Mouse (Mus musculus): Measurements from ENCODE around the gene Emsy. TPM values are rescaled to one million over a fixed set of nuclear protein-coding genes. Genes with fewer than 3 reads are reported as not detected.
A peak's percentile ranks its signal among the peaks of the same experiment; 100 is the strongest.

The Emsy gene
- polyA plus RNA-seq, 1 experiment, result 22.8 TPM

- Histone ChIP-seq H3K27ac (replicated peaks; ENCODE audit: low read depth, low read length) (no peak overlapping the region), H3K4me3 (ENCODE audit: insufficient read depth, low read depth, low read length) (no peak overlapping the region), H3K4me1 (ENCODE audit: control insufficient read depth, insufficient read depth, insufficient read length, low read length) (no peaks in the 10 kb centered on the region)
These were observed 26.6 kb downstream of the Emsy start for GRCm38 (mm10) chr7:98629947-98630346.

GRCm38 (mm10) chr7:98617739-98618138 is 38.8 kb downstream of the Emsy start:
- Histone ChIP-seq H3K4me3 (ENCODE audit: insufficient read depth, low read depth, low read length) (no peak overlapping the region), H3K4me1 (ENCODE audit: control insufficient read depth, insufficient read depth, insufficient read length, low read length) (no peaks in the 10 kb centered on the region), H3K27ac (replicated peaks; ENCODE audit: low read depth, low read length) (no peak overlapping the region)

DNA sequence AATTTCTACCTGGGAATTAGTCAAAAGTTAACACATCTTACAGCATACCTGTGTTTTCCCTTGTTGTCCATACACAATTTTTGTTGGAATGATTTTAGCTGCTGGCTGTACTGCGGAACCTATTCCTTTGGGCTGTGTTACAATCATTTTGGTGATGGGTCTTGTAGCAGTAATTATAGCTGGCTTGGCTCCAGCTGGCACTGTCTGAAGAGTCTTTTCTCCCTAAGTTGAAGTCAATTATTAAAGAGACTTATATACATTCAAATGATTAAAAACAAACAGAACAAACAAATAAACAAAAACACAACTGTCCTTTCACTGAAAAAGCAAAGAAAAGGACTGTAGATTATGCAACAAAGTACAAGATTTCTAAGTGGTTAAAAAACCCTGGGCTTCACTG is 43.6 kb downstream of the Emsy start:
- H3K4me3 ChIP-seq (ENCODE audit: insufficient read depth, low read depth, low read length), result no peak overlapping the region
- no peaks in the 10 kb centered on the region for H3K4me1 ChIP-seq (ENCODE audit: control insufficient read depth, insufficient read depth, insufficient read length, low read length)
- no peak overlapping the region for H3K27ac ChIP-seq (replicated peaks; ENCODE audit: low read depth, low read length)

- Histone ChIP-seq H3K27ac (replicated peaks; ENCODE audit: low read depth, low read length) (no peak overlapping the region), H3K4me3 (ENCODE audit: insufficient read depth, low read depth, low read length) (no peak overlapping the region), H3K4me1 (ENCODE audit: control insufficient read depth, insufficient read depth, insufficient read length, low read length) (no peaks in the 10 kb centered on the region)
These were observed 48.1 kb downstream of the Emsy start for GRCm38 (mm10) chr7:98608520-98608919.

DNA sequence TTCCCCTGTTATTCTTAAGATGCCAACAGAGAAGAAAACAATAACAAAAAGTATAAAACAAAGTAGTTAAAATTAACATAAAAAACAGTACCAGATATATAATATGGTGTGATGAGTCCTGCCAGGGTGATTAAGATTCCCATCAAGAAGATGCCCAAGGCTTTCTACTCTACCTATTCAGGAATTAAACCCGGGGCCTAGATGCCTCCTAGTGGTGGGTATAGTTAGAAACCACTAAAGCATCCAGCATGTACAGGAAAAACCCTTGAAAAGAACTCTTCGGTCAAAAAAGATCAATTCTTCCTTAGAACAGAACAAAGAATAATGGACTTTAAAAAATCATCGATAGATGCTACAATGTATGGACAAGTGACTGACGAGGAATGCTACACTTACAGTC is 49.4 kb downstream of the Emsy start:
- Histone ChIP-seq H3K27ac (replicated peaks; ENCODE audit: low read depth, low read length) (no peak overlapping the region), H3K4me3 (ENCODE audit: insufficient read depth, low read depth, low read length) (no peak overlapping the region), H3K4me1 (ENCODE audit: control insufficient read depth, insufficient read depth, insufficient read length, low read length) (no peaks in the 10 kb centered on the region)

GRCm38 (mm10) chr7:98601715-98602114 is 54.9 kb downstream of the Emsy start:
- H3K4me1 ChIP-seq (ENCODE audit: control insufficient read depth, insufficient read depth, insufficient read length, low read length), result no peaks in the 10 kb centered on the region
- H3K27ac ChIP-seq (replicated peaks; ENCODE audit: low read depth, low read length), result no peak overlapping the region
- H3K4me3 ChIP-seq (ENCODE audit: insufficient read depth, low read depth, low read length), result no peak overlapping the region

- H3K27ac ChIP-seq (replicated peaks; ENCODE audit: low read depth, low read length), result no peak overlapping the region
- no peaks in the 10 kb centered on the region for H3K4me1 ChIP-seq (ENCODE audit: control insufficient read depth, insufficient read depth, insufficient read length, low read length)
- no peak overlapping the region for H3K4me3 ChIP-seq (ENCODE audit: insufficient read depth, low read depth, low read length)
These were observed 59.2 kb downstream of the Emsy start for GRCm38 (mm10) chr7:98597402-98597801.

DNA sequence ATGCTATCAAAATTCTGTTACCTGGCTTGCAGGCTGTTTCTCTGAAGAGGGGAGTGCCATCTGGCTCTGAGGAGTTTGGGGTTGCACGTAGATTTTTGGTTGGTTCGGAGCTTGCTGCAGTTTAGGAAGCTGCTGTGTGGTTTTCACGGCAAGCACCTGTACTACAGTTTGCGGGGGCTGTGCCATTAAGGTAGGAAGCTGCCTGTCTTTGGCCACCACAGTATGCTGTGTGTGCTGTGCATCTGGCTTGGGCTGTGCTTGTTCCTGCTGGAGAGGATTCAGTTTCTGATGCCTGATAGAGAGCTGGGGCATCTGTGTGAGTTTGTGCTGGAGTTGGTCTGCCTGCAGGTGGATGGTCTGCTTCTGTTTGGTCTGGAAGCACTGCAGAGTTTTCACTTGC is 61.9 kb downstream of the Emsy start:
- H3K4me3 ChIP-seq (ENCODE audit: insufficient read depth, low read depth, low read length), result no peak overlapping the region
- no peak overlapping the region for H3K27ac ChIP-seq (replicated peaks; ENCODE audit: low read depth, low read length)
- H3K4me1 ChIP-seq (ENCODE audit: control insufficient read depth, insufficient read depth, insufficient read length, low read length), result no peaks in the 10 kb centered on the region

DNA sequence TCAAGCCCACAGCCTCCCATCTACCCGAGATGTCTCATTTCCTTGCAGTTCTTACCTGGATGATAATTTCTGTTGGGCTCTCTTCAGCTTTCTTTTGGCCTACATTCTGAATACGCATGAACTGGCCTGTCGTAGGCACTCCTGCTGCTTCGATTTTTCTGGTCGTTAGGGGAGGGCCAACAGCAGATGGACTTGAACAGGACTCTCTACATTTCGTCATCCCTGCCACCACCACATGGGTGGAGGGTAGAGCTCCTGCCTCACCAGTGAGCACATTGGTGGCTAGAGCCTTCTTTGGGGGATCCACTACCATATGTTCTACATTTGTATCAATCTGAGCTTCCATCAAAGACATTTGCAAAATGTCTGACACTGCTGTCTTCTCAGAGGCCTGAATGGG is 63.3 kb downstream of the Emsy start:
- H3K4me1 ChIP-seq (ENCODE audit: control insufficient read depth, insufficient read depth, insufficient read length, low read length), result no peaks in the 10 kb centered on the region
- H3K27ac ChIP-seq (replicated peaks; ENCODE audit: low read depth, low read length), result no peak overlapping the region
- H3K4me3 ChIP-seq (ENCODE audit: insufficient read depth, low read depth, low read length), result no peak overlapping the region

GRCm38 (mm10) chr7:98589028-98589427 is 67.6 kb downstream of the Emsy start:
- H3K4me1 ChIP-seq (ENCODE audit: control insufficient read depth, insufficient read depth, insufficient read length, low read length), result no peaks in the 10 kb centered on the region
- H3K27ac ChIP-seq (replicated peaks; ENCODE audit: low read depth, low read length), result no peak overlapping the region
- H3K4me3 ChIP-seq (ENCODE audit: insufficient read depth, low read depth, low read length), result no peak overlapping the region

DNA sequence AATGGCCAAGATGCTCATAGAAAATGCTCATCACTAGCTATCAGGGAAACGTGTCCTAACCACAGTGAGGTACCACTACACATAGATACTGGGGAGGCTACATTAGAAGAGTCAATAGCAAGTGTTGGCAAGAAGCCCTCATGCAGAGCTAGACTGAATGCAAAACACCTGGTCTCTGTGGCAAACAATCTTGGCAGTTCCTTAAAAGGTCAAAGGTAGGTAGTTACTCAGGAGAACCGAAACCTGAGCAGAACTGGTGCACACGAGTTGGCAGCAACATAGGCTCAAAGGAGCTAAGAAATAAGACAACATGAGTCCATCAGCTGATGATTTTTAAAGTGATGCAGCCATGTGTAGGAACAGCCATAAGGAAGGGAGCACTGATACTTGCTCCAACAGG is 70.3 kb downstream of the Emsy start:
- H3K4me1 ChIP-seq (ENCODE audit: control insufficient read depth, insufficient read depth, insufficient read length, low read length), result 0 out of 2 replicates have a peak, but pooled peaks cover 4% of the 10 kb centered on the region
- H3K4me3 ChIP-seq (ENCODE audit: insufficient read depth, low read depth, low read length), result no peak overlapping the region
- no peak overlapping the region for H3K27ac ChIP-seq (replicated peaks; ENCODE audit: low read depth, low read length)

GRCm38 (mm10) chr7:98584555-98584954 is 72.0 kb downstream of the Emsy start:
- H3K4me3 ChIP-seq (ENCODE audit: insufficient read depth, low read depth, low read length), result no peak overlapping the region
- H3K4me1 ChIP-seq (ENCODE audit: control insufficient read depth, insufficient read depth, insufficient read length, low read length), result peaks cover 12% of the 10 kb centered on the region; the same call in 1 of the 2 replicates
- H3K27ac ChIP-seq (replicated peaks; ENCODE audit: low read depth, low read length), result no peak overlapping the region

DNA sequence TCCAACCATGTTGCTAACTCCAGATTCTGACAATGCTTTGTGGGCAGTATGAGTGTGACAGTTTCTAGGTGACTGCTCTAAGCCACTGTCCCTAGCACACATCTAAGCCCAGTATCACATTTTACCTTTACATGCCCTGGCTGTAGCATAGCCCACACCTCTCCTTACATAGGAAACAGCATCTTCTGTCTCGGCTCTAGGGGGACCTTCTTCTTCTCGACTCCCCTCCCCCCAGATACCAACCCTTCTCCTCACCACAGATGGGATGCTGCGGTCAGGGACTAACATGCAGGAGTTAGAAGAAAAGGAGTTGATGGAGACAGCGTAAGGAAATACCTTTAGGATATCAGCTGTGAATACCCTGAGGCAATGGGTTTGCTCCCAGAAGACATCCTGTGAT is 75.3 kb downstream of the Emsy start:
- Histone ChIP-seq H3K4me3 (ENCODE audit: insufficient read depth, low read depth, low read length) (no peak overlapping the region), H3K4me1 (ENCODE audit: control insufficient read depth, insufficient read depth, insufficient read length, low read length) (peaks cover 12% of the 10 kb centered on the region; the same call in 1 of the 2 replicates), H3K27ac (replicated peaks; ENCODE audit: low read depth, low read length) (no peak overlapping the region)

DNA sequence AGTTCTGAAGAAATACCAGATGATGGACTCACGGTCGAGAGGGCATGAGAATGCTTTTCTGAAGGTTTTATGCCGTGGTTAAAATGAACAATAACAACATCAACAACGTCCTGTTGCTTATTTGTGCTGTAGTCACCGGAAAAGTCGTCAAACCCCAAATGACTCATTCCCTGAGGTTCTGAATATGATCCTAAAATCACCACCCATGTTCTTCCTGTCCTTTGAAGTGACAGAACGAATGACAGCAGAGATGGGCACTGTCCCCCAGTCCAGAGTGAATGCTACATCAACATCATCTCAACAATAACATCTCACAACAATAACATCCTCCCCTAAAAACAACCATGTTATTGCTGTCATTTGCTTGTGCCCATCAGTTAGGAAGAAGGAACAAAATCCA is 76.1 kb downstream of the Emsy start:
- H3K27ac ChIP-seq (replicated peaks; ENCODE audit: low read depth, low read length), result 0 out of 2 replicates have a peak overlapping the region, but pooled peaks have one; percentile 7
- H3K4me1 ChIP-seq (ENCODE audit: control insufficient read depth, insufficient read depth, insufficient read length, low read length), result peaks cover 15% of the 10 kb centered on the region; the same call in 1 of the 2 replicates
- no peak overlapping the region for H3K4me3 ChIP-seq (ENCODE audit: insufficient read depth, low read depth, low read length)

GRCm38 (mm10) chr7:98579731-98580130 is 76.9 kb downstream of the Emsy start:
- H3K4me3 ChIP-seq (ENCODE audit: insufficient read depth, low read depth, low read length), result no peak overlapping the region
- peaks cover 17% of the 10 kb centered on the region; the same call in 1 of the 2 replicates for H3K4me1 ChIP-seq (ENCODE audit: control insufficient read depth, insufficient read depth, insufficient read length, low read length)
- H3K27ac ChIP-seq (replicated peaks; ENCODE audit: low read depth, low read length), result no peak overlapping the region

DNA sequence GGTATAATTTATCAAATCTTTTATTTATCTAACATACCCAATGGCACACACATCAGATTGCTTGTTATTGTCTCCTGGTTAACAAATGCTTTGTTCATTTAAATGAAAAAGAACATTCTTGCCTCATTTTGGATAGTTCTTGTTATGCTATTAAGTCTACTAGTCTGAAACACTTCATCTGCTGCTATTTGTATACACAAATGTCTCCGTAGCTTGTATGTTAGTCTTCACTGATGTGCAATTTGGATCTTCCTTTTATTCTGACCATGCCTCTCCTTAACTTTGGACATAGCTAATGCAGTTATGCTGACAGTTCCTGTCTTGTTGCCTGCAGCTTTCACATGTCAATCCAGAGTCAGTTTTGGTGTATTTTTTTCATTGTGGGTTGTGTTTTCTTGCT is 79.1 kb downstream of the Emsy start:
- Histone ChIP-seq H3K4me3 (ENCODE audit: insufficient read depth, low read depth, low read length) (no peak overlapping the region), H3K4me1 (ENCODE audit: control insufficient read depth, insufficient read depth, insufficient read length, low read length) (peaks cover 38% of the 10 kb centered on the region), H3K27ac (replicated peaks; ENCODE audit: low read depth, low read length) (no peak overlapping the region)
